Mouse (Mus musculus) spleen, adult 2 months (tissue): Measurements from ENCODE around the gene Clec4f.

Experiments
- CTCF ChIP-seq: fragments of 200-500 bp; IDR thresholded peaks from 2 replicates; pipeline ENCODE4 v1.5.1; 2011; ENCODE audit warnings: mild to moderate bottlenecking, inconsistent platforms; ENCODE audit not compliant: insufficient read depth, insufficient read length, insufficient replicate concordance; ENCODE audit errors: extremely low read depth
- POLR2A ChIP-seq: fragments of 200-500 bp; IDR thresholded peaks from 2 replicates; pipeline ENCODE4 v1.6.1; 2011; ENCODE audit warnings: low read depth, low read length, inconsistent platforms

GRCm38 (mm10) chr6:83616512-83616911, 39.5 kb downstream of the Clec4f start:
- TF ChIP-seq CTCF = peak; percentile 3; the same call in 1 of the 2 replicates
- no peak for TF ChIP-seq POLR2A
